Mouse (Mus musculus) CH12F3 (cell line): ENCODE results near the gene Ak8.

Experiments
- in situ Hi-C: fragments of 300-500 bp; cut with MboI; formaldehyde crosslinking; loops from 2 replicates; pipeline ENCODE4 v1.14.3; 2020; ENCODE audit warnings: low sequenced_read_pairs

Ak8 gene

DNA sequence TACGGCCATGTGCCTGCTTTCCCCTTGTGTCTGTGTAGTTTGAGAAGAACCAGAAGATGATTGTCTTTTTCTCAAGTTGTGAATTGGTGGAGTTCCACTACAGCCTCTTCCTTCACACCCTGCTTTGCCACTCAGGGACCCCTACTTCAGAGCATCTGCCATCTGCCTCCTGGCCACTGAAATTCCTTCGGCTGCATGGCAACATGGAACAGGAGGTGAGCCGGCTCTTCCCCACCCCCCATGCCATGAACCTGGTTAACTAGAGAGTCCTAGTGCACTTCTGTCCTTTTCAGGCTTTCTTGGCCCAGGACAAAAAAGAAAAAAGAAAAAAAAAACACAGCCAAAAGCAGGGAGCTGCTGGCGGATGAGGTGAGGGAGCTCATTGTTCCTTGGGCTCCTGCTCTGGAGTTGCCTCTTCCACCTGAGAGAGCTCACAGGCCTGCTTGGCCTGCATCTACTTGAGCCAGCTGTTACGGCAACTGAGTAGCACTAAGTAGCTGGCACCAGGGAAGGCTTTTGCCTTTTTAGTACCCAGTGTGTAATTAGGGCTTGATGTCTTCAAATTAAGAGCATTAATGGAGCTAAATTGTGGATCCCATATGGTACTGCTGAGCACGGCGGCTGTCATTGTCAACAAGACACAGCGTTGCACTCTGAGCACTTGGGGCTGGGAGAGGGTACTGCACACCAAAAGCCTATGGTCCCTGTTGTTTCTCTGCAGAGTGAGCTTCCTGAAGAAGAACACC lies 160.9 kb downstream of the Ak8 start:
- in situ Hi-C loops: no loop called here
